ENCODE assay signal across 26 mouse cellular contexts in the genomic region with DNA sequence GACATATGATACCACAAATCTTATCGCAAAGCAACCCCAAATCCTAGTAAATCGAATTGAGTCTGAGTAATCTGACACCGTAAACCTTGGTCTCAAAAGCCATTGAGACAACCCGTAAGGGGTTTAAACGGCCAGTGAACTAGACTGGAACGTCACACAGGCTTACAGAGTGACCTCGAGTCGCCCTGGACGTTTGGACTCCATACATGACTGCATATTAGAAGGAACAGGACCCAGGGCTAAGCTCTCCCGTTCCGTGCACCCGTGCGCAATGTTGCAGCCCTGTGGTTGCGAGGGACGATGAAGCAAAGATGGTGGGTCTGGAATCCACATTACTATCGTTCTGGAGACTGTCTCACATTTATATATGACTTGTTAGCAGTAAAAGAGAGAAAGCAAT. TPM values are rescaled to one million over a fixed set of nuclear protein-coding genes. Genes with fewer than 3 reads are reported as not detected.
DNase-seq lines count a peak whose midpoint lies in the region; ATAC-seq and TF ChIP-seq lines count a peak whose summit lies in the region.
"Had no signal": no experiment of that assay in that cellular context is flagged by ENCODE, and none has a peak within 500 bp of the region (broad histone marks: within the 10 kb centered on the region; RNA-seq: fewer than 3 reads in every experiment).

No protein-coding gene starts in this region.

- 77% methylated on average over 16 of the region's 16 CpGs for WGBS in midbrain, embryonic 16.5 days

- ATAC-seq in midbrain, embryonic 16.5 days = no peak
- ATAC-seq: activated CD4-positive, CD25-positive, alpha-beta regulatory T cell, adult 4 months; hindbrain, embryonic 16.5 days; inflammation-experienced regulatory T-cells, adult 6 months had no signal

- H3K36me3 ChIP-seq in testis, adult 2 months (ENCODE audit: control insufficient read depth, insufficient read depth, low read length) = no peaks in the 10 kb centered on the region
- no peaks in the 10 kb centered on the region for H3K36me3 ChIP-seq in midbrain, embryonic 16.5 days (ENCODE audit: control insufficient read depth, insufficient read depth, low read length)
- H3K36me3 ChIP-seq: forebrain, embryonic 12.5 days; forebrain, embryonic 15.5 days; heart, embryonic 15.5 days; hindbrain, embryonic 10.5 days; hindbrain, embryonic 13.5 days had no signal

- no peak overlapping the region for H3K4me2 ChIP-seq in midbrain, embryonic 16.5 days (ENCODE audit: low read length)
- H3K4me2 ChIP-seq: forebrain, embryonic 12.5 days; forebrain, embryonic 15.5 days; heart, embryonic 12.5 days; heart, embryonic 15.5 days; hindbrain, embryonic 13.5 days had no signal

- peaks cover 3% of the 10 kb centered on the region; the same call in 1 of the 2 replicates for H3K4me1 ChIP-seq in testis, adult 2 months (ENCODE audit: control insufficient read depth, insufficient read depth, low read length)
- no peaks in the 10 kb centered on the region for H3K4me1 ChIP-seq in midbrain, embryonic 16.5 days (ENCODE audit: control insufficient read depth, insufficient read depth, low read length)
- H3K4me1 ChIP-seq: forebrain, embryonic 12.5 days; forebrain, embryonic 15.5 days; heart, embryonic 12.5 days; heart, embryonic 15.5 days; hindbrain, embryonic 10.5 days; hindbrain, embryonic 13.5 days had no signal

- DNase-seq in embryo, embryonic 11 days = peak; percentile 20
- DNase-seq in embryo, embryonic 9.5 days (ENCODE audit: extremely low spot score) = no peak
- DNase-seq in heart, adult 11 months = peak; percentile 68
- no peak for DNase-seq in heart, adult 8-10 months (ENCODE audit: low spot score)
- DNase-seq in testis, postnatal 14 days (ENCODE audit: low spot score) = no peak
- DNase-seq in gastrocnemius, postnatal 4 days (ENCODE audit: low spot score in 2 of 2) = no peak
- DNase-seq: adrenal gland, adult 8-10 months; adrenal gland, postnatal 25 days; cerebellum, adult 11-12 months; cerebellum, adult 8-10 months; cerebellum, postnatal 10 days; cerebellum, postnatal 36 days; gastrocnemius, postnatal 25 days; heart, postnatal 10 days; heart, postnatal 36 days had no signal

- no peaks in the 10 kb centered on the region for H3K27me3 ChIP-seq in testis, adult 2 months (ENCODE audit: control insufficient read depth, insufficient read depth, low read length)
- H3K27me3 ChIP-seq in midbrain, embryonic 16.5 days (ENCODE audit: control insufficient read depth, insufficient read depth, low read depth, low read length) = no peaks in the 10 kb centered on the region
- H3K27me3 ChIP-seq: forebrain, embryonic 12.5 days; forebrain, embryonic 15.5 days; heart, embryonic 12.5 days; heart, embryonic 15.5 days; hindbrain, embryonic 13.5 days had no signal

- TF ChIP-seq CTCF in testis, adult 2 months (IDR thresholded peaks at IDR 0.05; ENCODE audit: control insufficient read depth, insufficient read depth, insufficient replicate concordance, low read depth, low read length) = no peak

- peak overlapping the region; percentile 17; the same call in 1 of the 2 replicates for H3K4me3 ChIP-seq in testis, adult 2 months (ENCODE audit: control insufficient read depth, low read depth, low read length)
- H3K4me3 ChIP-seq in midbrain, embryonic 16.5 days (ENCODE audit: low read depth, low read length) = no peak overlapping the region
- H3K4me3 ChIP-seq: forebrain, embryonic 12.5 days; forebrain, embryonic 15.5 days; heart, embryonic 12.5 days; heart, embryonic 15.5 days; hindbrain, embryonic 10.5 days; hindbrain, embryonic 13.5 days had no signal

- H3K9ac ChIP-seq in midbrain, embryonic 16.5 days (ENCODE audit: low read depth, low read length) = no peak overlapping the region
- H3K9ac ChIP-seq: forebrain, embryonic 12.5 days; forebrain, embryonic 15.5 days; heart, embryonic 12.5 days; heart, embryonic 15.5 days; hindbrain, embryonic 13.5 days had no signal

- TF ChIP-seq POLR2A in testis, adult 2 months (IDR thresholded peaks at IDR 0.05; ENCODE audit: control insufficient read depth, low read depth, low read length) = no peak

- no peaks in the 10 kb centered on the region for H3K9me3 ChIP-seq in midbrain, embryonic 16.5 days (replicated peaks; ENCODE audit: control insufficient read depth, low read length, poor library complexity, severe bottlenecking)
- H3K9me3 ChIP-seq: forebrain, embryonic 12.5 days; forebrain, embryonic 15.5 days; heart, embryonic 15.5 days; hindbrain, embryonic 10.5 days; hindbrain, embryonic 13.5 days had no signal

- no peak overlapping the region for H3K27ac ChIP-seq in testis, adult 2 months (ENCODE audit: control insufficient read depth, insufficient read depth, low read depth, low read length)
- no peak overlapping the region for H3K27ac ChIP-seq in midbrain, embryonic 16.5 days (ENCODE audit: low read length)
- H3K27ac ChIP-seq: forebrain, embryonic 12.5 days; forebrain, embryonic 15.5 days; heart, embryonic 15.5 days; hindbrain, embryonic 10.5 days; hindbrain, embryonic 13.5 days had no signal

RNA-seq across cellular contexts. Expression of a gene that starts 42.9 kb away (rescaled TPM):
- 100 to 1,000 TPM; 563 to 663 (median 598) TPM for total RNA-seq in heart, adult 8-10 months (2022)
- polyA plus RNA-seq in testis, adult 2 months (2012; rRNA removed) = 13.4 and 15.7 TPM in 2 replicates
- total RNA-seq in gastrocnemius, postnatal 4 days (2021) = 10 to 100 TPM; 89.9 to 98.4 TPM
- 39.4 and 40.8 TPM in 2 replicates for polyA plus RNA-seq in midbrain, embryonic 16.5 days (2015; fragmentation: Nextera tagmentation; extraction: Ambion mirVana)

RNA-seq across cellular contexts. Expression of a gene that starts 43.3 kb away (rescaled TPM):
- 1 to 10 TPM; 1.6 to 1.7 (median 1.6) TPM for total RNA-seq in heart, adult 8-10 months (2022)
- polyA plus RNA-seq in testis, adult 2 months (2012; rRNA removed) = 23.6 and 28.6 TPM in 2 replicates
- 1 to 10 TPM; 7.0 to 7.1 TPM for total RNA-seq in gastrocnemius, postnatal 4 days (2021)
- polyA plus RNA-seq in midbrain, embryonic 16.5 days (2015; fragmentation: Nextera tagmentation; extraction: Ambion mirVana) = 5.3 and 6.4 TPM in 2 replicates

Comparison
In these comparisons a context has a peak if more than half of its experiments do, and no peak if none do; other contexts are left out.
1. DNase-seq: peak in embryo, embryonic 11 days (single experiment) and heart, adult 11 months (single experiment); none in embryo, embryonic 9.5 days (single experiment), heart, adult 8-10 months (single experiment), testis, postnatal 14 days (single experiment) and gastrocnemius, postnatal 4 days (0 of 2).
2. RNA of a gene that starts 42.9 kb away (total RNA-seq): 563 to 663 TPM in heart, adult 8-10 months; 89.9 to 98.4 TPM in gastrocnemius, postnatal 4 days; every median in the first group is over 4 times any median in the second.